Mouse (Mus musculus) bone marrow macrophage, adult 2 months (primary cell): ENCODE results near the gene Sppl3.

Experiments
- CTCF ChIP-seq: IDR thresholded peaks from 2 replicates; pipeline ENCODE4 v1.5.1; 2012; ENCODE audit warnings: low read depth, mild to moderate bottlenecking, low read length, moderate library complexity
- POLR2A ChIP-seq: IDR thresholded peaks from 2 replicates; pipeline ENCODE4 v1.6.1; 2012; ENCODE audit warnings: mild to moderate bottlenecking, low read depth, low read length, borderline replicate concordance

GRCm38 (mm10) chr5:115066245-115066644 is 55.3 kb downstream of the Sppl3 start:
- TF ChIP-seq CTCF (no peak), POLR2A (no peak)
